Mouse (Mus musculus) myocyte (in vitro differentiated cells): ENCODE data around the gene Vmn2r17.

Experiments
- CEBPB ChIP-seq: IDR thresholded peaks from 2 replicates; pipeline ENCODE4 v1.6.1; 2011; ENCODE audit warnings: mild to moderate bottlenecking, moderate library complexity; ENCODE audit not compliant: poor library complexity, insufficient read depth, severe bottlenecking
- E2F4 ChIP-seq: IDR thresholded peaks from one replicate; pipeline ENCODE4 v1.6.1; 2011; ENCODE audit warnings: mild to moderate bottlenecking, control low read depth, moderate library complexity; ENCODE audit not compliant: insufficient read depth
- MAX ChIP-seq: IDR thresholded peaks from one replicate; pipeline ENCODE4 v1.6.1; 2011; ENCODE audit warnings: low read depth, mild to moderate bottlenecking, control low read depth
- MYOD1 ChIP-seq, 3 experiments: IDR thresholded peaks; one replicate each; pipeline ENCODE4 v1.6.1; 2011; ENCODE audit warnings: control low read depth in 2 of 3, low read depth in 2 of 3, mild to moderate bottlenecking in 2 of 3, moderate library complexity in 1 of 3; ENCODE audit not compliant: insufficient read length in 2 of 3, control insufficient read depth in 1 of 3
- MYOG ChIP-seq, 3 experiments: IDR thresholded peaks; one replicate each; pipeline ENCODE4 v1.6.1; 2011; ENCODE audit warnings: control low read depth in 2 of 3, low read depth in 2 of 3, mild to moderate bottlenecking in 2 of 3; ENCODE audit not compliant: insufficient read length in 2 of 3, control insufficient read depth in 1 of 3, insufficient read depth in 1 of 3
- POLR2A ChIP-seq: IDR thresholded peaks from one replicate; pipeline ENCODE4 v1.6.1; 2011; ENCODE audit warnings: low read depth, mild to moderate bottlenecking, control low read depth, moderate library complexity; ENCODE audit not compliant: insufficient read length
- POLR2AphosphoS2 ChIP-seq: IDR thresholded peaks from one replicate; pipeline ENCODE4 v1.6.1; 2011; ENCODE audit warnings: low read depth, control low read depth; ENCODE audit not compliant: insufficient read length
- TCF12 ChIP-seq: IDR thresholded peaks from one replicate; pipeline ENCODE4 v1.6.1; 2011; ENCODE audit warnings: mild to moderate bottlenecking, control low read depth; ENCODE audit not compliant: poor library complexity, insufficient read depth, severe bottlenecking
- TCF3 ChIP-seq: IDR thresholded peaks from one replicate; pipeline ENCODE4 v1.6.1; 2011; ENCODE audit warnings: low read depth, control low read depth; ENCODE audit not compliant: insufficient read length
- USF1 ChIP-seq: IDR thresholded peaks from one replicate; pipeline ENCODE4 v1.6.1; 2011; ENCODE audit warnings: low read depth, mild to moderate bottlenecking, control low read depth, moderate library complexity

GRCm38 (mm10) chr5:109506729-109507128 lies 87.2 kb downstream of the Vmn2r17 start:
- no peak for TF ChIP-seq TCF12
- TF ChIP-seq POLR2A: no peak
- TF ChIP-seq E2F4: no peak
- TF ChIP-seq MAX: no peak
- no peak for TF ChIP-seq MYOD1 (IDR thresholded peaks at IDR 0.05; ENCODE audit: control insufficient read depth in 1 of 3, insufficient read length in 2 of 3, low read depth in 2 of 3)
- no peak for TF ChIP-seq POLR2AphosphoS2
- TF ChIP-seq USF1: no peak
- TF ChIP-seq CEBPB: no peak
- no peak for TF ChIP-seq MYOG (IDR thresholded peaks at IDR 0.05; ENCODE audit: control insufficient read depth in 1 of 3, insufficient read depth in 1 of 3, insufficient read length in 2 of 3, low read depth in 2 of 3)
- TF ChIP-seq TCF3: no peak
